Mouse (Mus musculus): Measurements from ENCODE around the gene Ttc7b. TPM values are rescaled to one million over a fixed set of nuclear protein-coding genes. Genes with fewer than 3 reads are reported as not detected.

Ttc7b gene
- polyA plus RNA-seq, 1 experiment, result 26.1 TPM

DNA sequence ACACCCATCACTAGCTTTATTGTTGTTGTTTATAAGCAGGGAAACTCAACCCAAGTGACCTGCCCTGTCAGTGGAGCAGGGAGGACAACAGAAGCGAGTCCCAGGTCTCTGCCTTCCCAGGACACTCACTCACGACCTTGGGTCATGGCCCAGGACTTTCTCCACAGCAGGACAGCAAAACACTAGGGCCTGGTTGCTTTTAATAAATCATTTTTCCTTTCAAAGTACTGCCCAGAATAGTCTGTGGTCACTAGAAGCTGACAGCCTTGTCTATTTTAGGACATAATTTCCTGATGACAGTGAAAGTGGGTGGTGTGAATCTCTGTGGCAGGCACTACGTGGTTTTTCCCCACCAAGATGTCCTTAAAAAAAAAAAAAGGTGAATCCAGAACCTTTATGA, 7.6 kb upstream of the Ttc7b start:
- TF ChIP-seq POLR2A (IDR thresholded peaks at IDR 0.05; ENCODE audit: low read depth, low read length), result no peak
- TF ChIP-seq CTCF (IDR thresholded peaks at IDR 0.05; ENCODE audit: borderline replicate concordance, insufficient read depth, low read length), result no peak
- H3K27ac ChIP-seq (ENCODE audit: insufficient read depth, low read length), result no peak overlapping the region
- H3K4me1 ChIP-seq (ENCODE audit: control insufficient read depth, insufficient read depth, low read length), result peaks cover 5% of the 10 kb centered on the region
- H3K4me3 ChIP-seq (ENCODE audit: insufficient read depth, low read length), result no peak overlapping the region

DNA sequence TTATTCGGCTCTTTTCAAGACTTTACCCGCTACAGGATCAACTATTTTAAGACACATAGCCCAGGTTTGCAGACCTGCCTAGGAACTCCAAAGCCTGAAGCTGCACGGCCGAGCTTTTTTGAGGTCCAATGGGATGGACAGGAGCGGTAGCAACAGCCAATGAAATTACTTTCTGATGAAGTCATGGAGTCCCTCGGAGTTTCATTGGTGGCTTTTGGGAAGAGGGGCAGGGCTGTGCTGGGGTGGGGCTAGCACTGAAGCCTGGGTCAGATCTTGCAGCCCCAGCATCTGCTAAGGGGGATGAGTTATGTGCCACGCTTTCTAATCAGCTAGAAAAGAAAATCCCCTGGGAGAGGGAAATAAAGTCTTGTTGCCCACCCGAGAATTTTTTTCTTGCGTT, 7.1 kb upstream of the Ttc7b start:
- H3K4me1 ChIP-seq (ENCODE audit: control insufficient read depth, insufficient read depth, low read length), result peaks cover 5% of the 10 kb centered on the region
- no peak overlapping the region for H3K27ac ChIP-seq (ENCODE audit: insufficient read depth, low read length)
- H3K4me3 ChIP-seq (ENCODE audit: insufficient read depth, low read length), result no peak overlapping the region
- no peak for TF ChIP-seq CTCF (IDR thresholded peaks at IDR 0.05; ENCODE audit: borderline replicate concordance, insufficient read depth, low read length)

DNA sequence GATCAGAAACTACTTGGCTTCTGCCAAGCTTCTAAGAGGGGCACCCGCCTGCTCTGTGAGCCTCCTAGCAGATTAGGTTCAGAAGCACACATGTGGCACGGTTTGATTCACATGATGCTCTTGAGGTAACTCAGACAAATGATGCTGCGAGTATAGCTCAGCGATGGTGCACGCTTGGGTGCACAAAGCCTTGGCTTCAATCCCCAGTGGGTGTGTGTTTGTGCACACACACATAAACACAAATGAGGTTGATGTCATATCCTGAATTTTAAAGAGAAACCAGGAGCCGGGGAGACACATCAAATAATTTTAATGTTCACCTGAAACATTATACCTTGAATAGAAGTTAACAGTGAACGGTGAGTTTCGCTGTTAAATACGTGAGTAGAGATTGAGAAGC, 6.6 kb upstream of the Ttc7b start:
- TF ChIP-seq POLR2A (IDR thresholded peaks at IDR 0.05; ENCODE audit: low read depth, low read length) (no peak), CTCF (IDR thresholded peaks at IDR 0.05; ENCODE audit: borderline replicate concordance, insufficient read depth, low read length) (no peak)
- Histone ChIP-seq H3K27ac (ENCODE audit: insufficient read depth, low read length) (no peak overlapping the region), H3K4me1 (ENCODE audit: control insufficient read depth, insufficient read depth, low read length) (peaks cover 5% of the 10 kb centered on the region), H3K4me3 (ENCODE audit: insufficient read depth, low read length) (no peak overlapping the region)

DNA sequence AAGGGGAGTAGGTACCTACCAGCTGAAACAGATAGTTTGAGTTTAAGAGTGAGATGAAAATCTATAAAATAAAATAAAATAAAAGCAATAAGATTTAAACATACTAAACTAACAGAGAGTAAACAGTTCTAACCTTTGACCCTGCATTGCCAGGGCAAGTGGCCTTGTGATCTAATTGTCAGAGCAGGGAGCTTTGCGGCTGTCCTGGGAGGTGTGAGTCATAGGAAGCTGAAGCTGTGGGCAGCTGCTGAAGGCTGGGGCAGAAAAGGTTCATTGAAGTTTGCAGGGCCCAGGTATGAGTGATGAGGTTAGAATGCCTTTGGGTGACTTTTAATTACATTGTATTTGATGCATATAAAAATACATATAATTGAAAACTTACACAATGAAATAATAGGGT, 5.3 kb upstream of the Ttc7b start:
- H3K4me3 ChIP-seq (ENCODE audit: insufficient read depth, low read length), result no peak overlapping the region
- no peak overlapping the region for H3K27ac ChIP-seq (ENCODE audit: insufficient read depth, low read length)
- no peak for TF ChIP-seq POLR2A (IDR thresholded peaks at IDR 0.05; ENCODE audit: low read depth, low read length)
- no peak for TF ChIP-seq CTCF (IDR thresholded peaks at IDR 0.05; ENCODE audit: borderline replicate concordance, insufficient read depth, low read length)
- peaks cover 5% of the 10 kb centered on the region for H3K4me1 ChIP-seq (ENCODE audit: control insufficient read depth, insufficient read depth, low read length)

DNA sequence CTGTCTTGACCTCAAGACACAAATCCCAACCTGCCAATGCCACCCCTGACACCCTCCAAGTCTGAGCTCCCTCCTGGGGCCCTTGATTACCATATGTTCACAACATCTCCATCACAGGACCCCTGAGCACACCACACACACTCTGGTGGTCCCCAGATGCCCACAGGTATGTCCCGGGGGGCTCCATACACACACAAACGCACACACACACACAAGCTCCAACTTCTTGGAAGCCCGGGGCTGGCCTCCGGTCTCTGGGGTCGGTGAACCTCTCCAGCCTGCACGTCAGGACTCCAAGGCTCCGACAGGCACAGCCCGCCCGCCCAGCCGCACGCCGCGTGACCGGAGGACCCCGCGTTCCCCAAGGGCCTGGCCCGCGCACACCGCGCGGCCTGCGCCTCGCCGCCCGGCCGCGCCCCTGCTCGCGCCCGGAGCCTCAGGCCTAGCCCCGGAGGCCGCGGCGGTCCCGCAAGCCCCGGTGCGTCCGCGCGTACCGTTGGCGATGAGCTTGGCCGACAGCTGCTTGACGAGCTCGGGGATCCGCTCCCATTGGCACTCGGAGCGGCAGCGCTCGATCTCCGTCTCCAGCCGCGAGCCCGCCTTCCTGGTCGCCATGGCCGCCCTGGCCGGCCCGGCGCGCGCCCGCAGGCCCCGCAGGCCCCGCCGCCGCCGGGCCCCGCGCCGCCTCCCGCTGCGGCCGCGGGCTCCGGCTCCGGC, 391 bp downstream of the Ttc7b start:
- H3K4me1 ChIP-seq (ENCODE audit: control insufficient read depth, insufficient read depth, low read length), result peaks cover 4% of the 10 kb centered on the region; the same call in 1 of the 2 replicates
- TF ChIP-seq POLR2A (IDR thresholded peaks at IDR 0.05; ENCODE audit: low read depth, low read length) (no peak), CTCF (IDR thresholded peaks at IDR 0.05; ENCODE audit: borderline replicate concordance, insufficient read depth, low read length) (no peak)
- no peak overlapping the region for H3K27ac ChIP-seq (ENCODE audit: insufficient read depth, low read length)
- peak overlapping the region; percentile 70 for H3K4me3 ChIP-seq (ENCODE audit: insufficient read depth, low read length)

DNA sequence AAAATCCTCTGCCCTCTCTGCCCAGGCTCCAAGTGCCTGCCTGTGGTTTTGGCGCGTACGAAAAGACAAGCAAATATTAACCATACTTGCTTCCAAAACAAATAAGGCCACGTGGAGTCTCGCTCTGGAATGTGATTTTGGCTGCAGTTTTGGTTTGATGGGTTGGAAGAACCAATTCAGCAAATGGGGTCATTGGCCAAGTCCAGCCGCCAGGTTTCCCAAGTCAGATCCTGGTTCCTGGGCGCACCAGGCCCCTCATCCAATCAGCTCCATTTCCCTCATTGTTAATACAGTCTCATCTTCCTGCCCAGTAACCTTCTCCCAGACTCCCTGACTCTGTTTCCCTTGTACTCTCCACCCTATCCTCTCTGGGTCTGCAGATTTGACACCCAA, 946 bp downstream of the Ttc7b start:
- TF ChIP-seq CTCF (IDR thresholded peaks at IDR 0.05; ENCODE audit: borderline replicate concordance, insufficient read depth, low read length) (no peak), POLR2A (IDR thresholded peaks at IDR 0.05; ENCODE audit: low read depth, low read length) (no peak)
- Histone ChIP-seq H3K4me1 (ENCODE audit: control insufficient read depth, insufficient read depth, low read length) (peaks cover 4% of the 10 kb centered on the region; the same call in 1 of the 2 replicates), H3K4me3 (ENCODE audit: insufficient read depth, low read length) (peak overlapping the region; percentile 70), H3K27ac (ENCODE audit: insufficient read depth, low read length) (no peak overlapping the region)

DNA sequence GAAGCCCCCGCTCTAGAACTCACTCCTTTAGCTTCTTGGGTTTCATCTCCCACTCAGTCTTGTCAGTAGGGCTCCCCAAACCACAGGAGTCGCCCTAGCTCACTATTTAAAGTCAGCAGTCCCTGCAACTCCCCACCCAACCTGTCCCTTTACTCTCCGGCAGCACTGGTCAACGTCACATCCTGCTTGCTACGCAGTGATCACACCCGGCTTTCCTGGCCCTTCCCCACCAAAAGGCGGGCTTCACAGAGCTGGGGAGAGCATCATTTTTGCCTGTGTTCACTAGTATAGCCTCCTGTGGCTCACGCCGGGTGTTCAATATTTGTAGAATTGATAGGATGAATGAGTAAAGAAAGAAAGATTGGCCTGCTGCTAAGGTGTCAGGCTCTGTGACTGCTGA, 3.3 kb downstream of the Ttc7b start:
- no peak for TF ChIP-seq POLR2A (IDR thresholded peaks at IDR 0.05; ENCODE audit: low read depth, low read length)
- no peak for TF ChIP-seq CTCF (IDR thresholded peaks at IDR 0.05; ENCODE audit: borderline replicate concordance, insufficient read depth, low read length)
- peaks cover 4% of the 10 kb centered on the region; the same call in 1 of the 2 replicates for H3K4me1 ChIP-seq (ENCODE audit: control insufficient read depth, insufficient read depth, low read length)
- H3K4me3 ChIP-seq (ENCODE audit: insufficient read depth, low read length), result no peak overlapping the region
- no peak overlapping the region for H3K27ac ChIP-seq (ENCODE audit: insufficient read depth, low read length)

DNA sequence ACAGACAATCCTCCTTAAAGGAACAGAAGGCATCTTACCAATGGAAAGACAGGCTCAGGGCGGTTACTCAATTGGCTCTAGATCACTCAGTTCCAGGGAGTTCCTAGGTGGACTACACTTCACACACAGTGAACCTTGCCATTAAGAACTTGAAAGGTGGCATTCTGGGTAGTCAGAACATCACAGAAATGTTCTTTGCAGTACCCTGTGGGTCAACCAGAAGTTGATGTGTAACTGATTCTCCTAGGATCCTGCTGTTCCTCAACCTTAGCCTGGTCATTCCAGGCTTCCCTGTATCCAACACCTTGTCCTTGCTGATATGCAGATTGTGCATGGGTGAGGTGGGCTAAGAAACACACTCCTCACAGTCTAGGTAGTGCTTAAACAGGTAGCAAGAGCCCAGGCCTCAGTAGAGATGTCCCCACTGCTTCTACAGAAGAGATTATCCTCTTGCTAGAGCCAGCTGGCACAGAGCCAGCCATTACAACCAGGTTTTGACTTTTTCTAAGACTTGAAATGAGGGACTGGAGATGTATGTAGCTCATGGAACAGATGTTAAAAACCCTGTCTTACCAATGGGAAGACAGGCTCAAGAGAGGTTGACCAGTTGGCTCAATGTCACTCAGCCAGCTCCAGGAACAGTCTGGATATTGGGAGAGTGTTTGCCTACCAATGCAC, 4.3 kb downstream of the Ttc7b start:
- Histone ChIP-seq H3K4me1 (ENCODE audit: control insufficient read depth, insufficient read depth, low read length) (peaks cover 4% of the 10 kb centered on the region; the same call in 1 of the 2 replicates), H3K4me3 (ENCODE audit: insufficient read depth, low read length) (no peak overlapping the region), H3K27ac (ENCODE audit: insufficient read depth, low read length) (no peak overlapping the region)
- TF ChIP-seq CTCF (IDR thresholded peaks at IDR 0.05; ENCODE audit: borderline replicate concordance, insufficient read depth, low read length) (no peak), POLR2A (IDR thresholded peaks at IDR 0.05; ENCODE audit: low read depth, low read length) (no peak)

DNA sequence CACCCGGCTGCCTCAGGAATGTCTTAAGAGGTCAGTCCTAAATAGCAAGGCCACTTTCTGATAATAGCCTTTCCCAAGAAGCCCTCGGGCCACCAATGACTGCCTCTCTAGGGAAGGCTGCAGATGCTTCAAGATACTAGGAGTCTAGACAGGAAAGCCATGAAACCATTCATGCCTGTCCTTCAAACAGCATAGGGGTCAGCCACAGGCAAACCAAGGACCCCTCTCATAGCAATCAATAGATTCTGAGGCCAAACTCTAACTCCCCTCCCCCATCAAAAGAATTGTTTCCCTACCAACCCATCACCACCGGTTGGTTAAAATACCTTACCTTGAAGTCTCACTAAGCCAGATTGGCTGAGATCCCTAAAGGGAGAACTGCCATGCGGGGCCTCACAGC, 5.1 kb downstream of the Ttc7b start:
- TF ChIP-seq CTCF (IDR thresholded peaks at IDR 0.05; ENCODE audit: borderline replicate concordance, insufficient read depth, low read length), result no peak
- TF ChIP-seq POLR2A (IDR thresholded peaks at IDR 0.05; ENCODE audit: low read depth, low read length), result no peak
- Histone ChIP-seq H3K27ac (ENCODE audit: insufficient read depth, low read length) (no peak overlapping the region), H3K4me1 (ENCODE audit: control insufficient read depth, insufficient read depth, low read length) (peaks cover 4% of the 10 kb centered on the region; the same call in 1 of the 2 replicates), H3K4me3 (ENCODE audit: insufficient read depth, low read length) (no peak overlapping the region)

DNA sequence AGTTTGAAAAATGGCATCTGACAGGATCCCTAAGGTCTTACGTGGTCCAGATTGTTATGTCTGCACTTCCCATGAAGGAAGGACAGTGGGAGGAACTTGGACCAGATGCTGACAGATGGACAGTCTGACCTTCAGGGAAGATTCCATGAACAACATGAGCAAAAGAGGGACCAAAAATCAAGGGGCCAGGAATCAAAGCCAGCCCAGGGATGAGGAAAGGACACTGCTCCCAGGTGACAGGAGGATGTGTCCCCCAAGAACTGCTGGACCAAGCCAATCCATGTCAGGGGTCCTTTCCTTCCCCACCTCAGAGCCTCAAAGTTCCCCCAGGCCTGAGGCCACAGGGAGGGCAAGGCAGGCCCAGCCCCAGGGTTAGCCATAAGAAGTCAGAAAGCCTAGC, 6.0 kb downstream of the Ttc7b start:
- TF ChIP-seq CTCF (IDR thresholded peaks at IDR 0.05; ENCODE audit: borderline replicate concordance, insufficient read depth, low read length) (no peak), POLR2A (IDR thresholded peaks at IDR 0.05; ENCODE audit: low read depth, low read length) (no peak)
- Histone ChIP-seq H3K4me3 (ENCODE audit: insufficient read depth, low read length) (no peak overlapping the region), H3K4me1 (ENCODE audit: control insufficient read depth, insufficient read depth, low read length) (peaks cover 2% of the 10 kb centered on the region; the same call in 1 of the 2 replicates), H3K27ac (ENCODE audit: insufficient read depth, low read length) (no peak overlapping the region)

All from embryonic fibroblast, embryonic 13.5 days (primary cell).